Mouse (Mus musculus) liver, adult 2 months (tissue): ENCODE measurements around the gene Pigl.
A peak's percentile ranks its signal among the peaks of the same experiment; 100 is the strongest.

Experiments used
- CTCF ChIP-seq: fragments of 200-500 bp; IDR thresholded peaks from 2 replicates; pipeline ENCODE4 v1.5.1; 2011; ENCODE audit warnings: low read depth, low read length, control low read depth
- POLR2A ChIP-seq: fragments of 200-500 bp; IDR thresholded peaks from 2 replicates; pipeline ENCODE4 v1.6.1; 2011; ENCODE audit warnings: low read length, control low read depth; ENCODE audit not compliant: insufficient read depth; ENCODE audit errors: extremely low read depth

DNA sequence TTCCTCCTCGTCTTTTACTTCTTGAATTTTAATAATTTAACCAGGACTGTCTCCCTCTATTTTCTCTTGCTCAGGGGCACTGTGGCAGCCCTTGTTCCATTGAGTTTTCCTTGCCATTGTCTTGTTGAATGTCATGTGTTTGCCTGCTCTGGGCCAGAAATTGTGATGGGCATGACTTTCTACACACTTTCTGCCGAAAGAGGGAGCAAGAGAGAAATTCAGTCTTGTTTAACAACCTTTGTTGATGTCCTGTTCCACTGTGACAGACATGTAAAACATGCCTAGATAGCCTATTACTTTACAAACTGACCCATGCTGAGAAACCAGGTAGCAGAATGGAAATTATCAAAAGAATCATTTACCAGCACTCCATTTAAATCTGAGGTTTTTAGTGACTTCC lies 33.7 kb upstream of the Pigl start:
- peak; percentile 29; the same call in 1 of the 2 replicates for TF ChIP-seq CTCF
- no peak for TF ChIP-seq POLR2A
